Mouse (Mus musculus) adrenal gland, adult 8-10 months (tissue): ENCODE measurements around the gene Tmem131. TPM values are rescaled to one million over a fixed set of nuclear protein-coding genes. Genes with fewer than 3 reads are reported as not detected.

Experiments used
- DNase-seq: peaks from one replicate; pipeline ENCODE4 v3.0.0; 2022
- total RNA-seq, 4 experiments: library from RNA; stranded (reverse); gene quantifications; 2 replicates each; pipeline ENCODE4 v1.2.4; 2022

Tmem131 gene
- total RNA-seq, result 10 to 100 TPM; 38.4 to 51.7 (median 48.2) TPM

DNA sequence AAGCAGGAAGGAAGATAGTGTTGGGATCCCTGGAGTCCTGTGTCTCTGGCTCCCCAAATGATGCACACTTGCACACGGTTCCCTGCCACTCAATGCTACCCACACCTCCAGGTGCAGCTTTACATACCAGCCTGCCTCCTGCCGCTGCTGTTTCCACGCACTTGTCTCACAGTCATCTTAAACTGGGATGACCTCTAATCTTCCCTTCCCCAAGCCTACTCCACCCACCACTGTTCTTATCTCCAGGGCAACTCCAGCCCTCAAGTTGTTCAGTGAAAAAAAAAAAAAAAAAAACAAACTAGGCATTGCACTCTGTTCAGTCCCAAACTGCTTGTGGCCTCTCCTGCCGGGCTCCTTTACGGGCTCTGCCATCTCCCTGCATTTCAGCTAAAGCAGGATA, at the start of gene Tmem131:
Gene Tmem131, minus strand, starts transcription at position 14 of the 400 bp plus-strand sequence.
- DNase-seq, result no peak

- DNase-seq, result no peak
Observed at GRCm38 (mm10) chr1:36988561-36988960, 45.1 kb upstream of the Tmem131 start.

GRCm38 (mm10) chr1:36988161-36988560, 44.7 kb upstream of the Tmem131 start:
- no peak for DNase-seq

GRCm38 (mm10) chr1:36987172-36988148, 44.0 kb upstream of the Tmem131 start:
- DNase-seq, result no peak

DNA sequence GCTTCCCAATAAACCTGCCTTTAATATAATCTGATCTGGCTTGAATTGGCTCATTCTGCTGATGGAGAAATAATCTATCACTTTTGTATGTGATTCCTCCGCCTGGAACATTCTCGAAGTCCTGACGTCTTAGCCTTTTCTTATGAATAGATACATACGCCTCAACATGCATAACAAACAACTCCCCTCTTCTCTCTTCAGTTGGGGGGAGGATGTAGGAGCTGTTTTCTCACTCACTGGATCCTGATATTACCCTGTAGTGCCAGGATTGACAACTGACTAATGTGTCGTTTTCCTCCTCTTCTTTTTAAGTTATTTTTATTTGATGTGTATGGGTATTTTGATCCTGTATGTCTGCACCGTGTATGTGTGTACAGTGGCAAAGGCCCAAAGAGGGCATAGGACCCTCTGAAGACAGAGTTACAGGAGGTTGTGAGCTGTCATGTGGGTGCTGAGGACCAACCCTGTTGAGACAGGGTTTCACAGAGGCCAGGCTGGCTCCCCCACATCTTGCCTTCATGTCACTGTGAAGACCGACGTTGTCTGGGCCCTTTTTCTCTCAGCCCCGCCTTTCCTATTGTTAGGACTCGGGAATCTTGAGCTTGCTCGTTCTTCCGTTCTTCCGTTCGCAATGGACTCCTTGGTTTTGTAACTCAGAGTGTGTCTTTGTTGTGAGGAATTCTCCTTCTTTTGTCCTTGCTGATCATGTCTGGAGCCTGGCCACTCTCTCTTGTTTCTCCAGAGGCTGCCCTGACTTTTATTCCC, 43.1 kb upstream of the Tmem131 start:
- DNase-seq, result no peak

DNA sequence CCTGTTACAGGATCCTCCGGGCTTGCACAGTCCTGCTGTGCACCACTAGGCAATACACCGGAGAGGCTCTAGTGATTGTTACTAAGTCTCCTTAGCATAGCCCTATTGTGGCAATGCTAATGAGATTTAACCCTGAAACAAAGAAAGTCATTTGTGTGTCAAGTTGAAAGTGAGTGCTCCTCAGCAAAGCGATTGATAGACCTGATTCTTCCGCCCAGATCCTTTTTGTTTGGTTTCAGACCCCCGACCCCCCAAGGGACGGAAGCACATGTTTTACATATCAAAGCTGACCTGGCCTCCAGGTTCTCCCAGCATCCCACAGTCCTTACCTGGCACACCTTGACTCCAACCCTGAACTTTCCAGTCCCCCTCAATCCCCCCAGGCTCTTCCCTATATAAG, 42.4 kb upstream of the Tmem131 start:
- DNase-seq, result no peak

DNA sequence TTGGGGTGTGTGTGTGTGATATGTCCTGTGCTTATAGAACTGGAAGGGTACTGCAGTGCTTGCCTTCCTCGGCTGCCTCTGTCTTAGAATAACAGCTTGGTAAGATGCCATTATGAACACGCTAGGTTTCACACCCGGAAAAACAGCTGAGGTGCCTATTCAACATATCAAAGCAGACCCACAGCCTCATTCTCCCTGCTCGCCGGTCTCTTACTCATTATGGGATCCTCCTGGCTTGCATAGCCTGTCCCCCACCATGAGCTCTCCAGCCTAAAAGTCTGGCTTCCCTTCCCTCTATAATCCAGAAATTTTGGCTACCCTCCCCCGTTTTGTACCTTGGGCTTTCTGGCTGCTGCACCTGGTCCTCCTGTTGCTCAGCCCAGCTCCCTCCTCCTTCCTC, 40.9 kb upstream of the Tmem131 start:
- DNase-seq, result no peak

GRCm38 (mm10) chr1:36983754-36984153, 40.3 kb upstream of the Tmem131 start:
- DNase-seq, result no peak

DNA sequence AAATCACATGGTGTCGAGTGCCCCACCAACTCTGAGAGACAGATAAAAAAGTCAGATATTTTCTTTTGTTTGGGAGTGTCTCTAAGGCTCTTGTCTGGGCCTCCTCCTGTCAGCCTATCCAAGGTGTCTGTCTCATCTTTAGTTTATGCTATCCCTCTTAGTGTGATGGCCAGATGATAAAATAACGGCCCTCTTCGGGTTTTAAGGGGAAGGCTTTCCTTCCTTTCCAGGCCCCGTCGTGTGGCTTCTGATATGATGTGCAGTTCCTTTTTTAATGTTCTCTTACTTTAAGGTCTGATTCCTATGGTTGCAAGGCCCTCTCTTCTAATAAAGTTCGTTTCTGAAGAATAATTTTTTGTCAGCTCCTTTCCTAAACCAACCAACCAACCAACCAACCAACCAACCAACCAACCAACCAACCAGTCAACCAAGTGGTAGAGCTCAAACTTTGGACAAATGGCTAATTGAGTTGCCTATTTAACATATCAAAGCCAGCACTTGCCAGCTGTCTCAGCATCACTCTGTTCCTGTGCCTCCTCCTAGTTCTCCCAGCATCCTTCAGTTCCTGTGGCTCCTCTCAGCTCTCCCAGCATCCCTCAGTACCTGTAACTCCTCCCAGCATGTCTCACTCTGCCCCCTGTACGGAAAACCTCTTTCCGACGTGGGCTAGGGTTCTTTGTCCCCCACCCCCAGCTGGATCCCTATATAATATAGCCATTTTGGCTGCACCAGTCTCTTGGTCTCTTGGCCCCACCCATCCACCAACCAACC, 38.9 kb upstream of the Tmem131 start:
- no peak for DNase-seq

DNA sequence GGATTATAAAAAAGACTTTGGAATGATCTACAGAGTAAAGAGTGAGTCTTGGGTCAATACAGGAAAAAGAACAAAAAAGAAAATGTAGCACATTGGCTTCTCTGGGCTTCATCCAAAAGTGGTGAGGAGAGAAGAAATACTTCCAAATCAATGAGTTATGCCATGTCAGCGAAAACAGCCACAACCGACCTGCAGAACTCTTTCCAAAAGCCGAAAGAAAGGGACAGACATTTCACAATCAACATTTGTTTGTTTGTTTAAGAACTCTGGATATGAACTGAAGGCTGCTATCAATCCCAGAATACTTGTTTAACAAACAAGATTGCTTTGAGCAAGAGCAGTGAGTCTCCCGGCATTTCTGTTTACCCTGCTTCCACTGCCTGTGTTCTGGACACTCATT, 33.3 kb upstream of the Tmem131 start:
- no peak for DNase-seq

DNA sequence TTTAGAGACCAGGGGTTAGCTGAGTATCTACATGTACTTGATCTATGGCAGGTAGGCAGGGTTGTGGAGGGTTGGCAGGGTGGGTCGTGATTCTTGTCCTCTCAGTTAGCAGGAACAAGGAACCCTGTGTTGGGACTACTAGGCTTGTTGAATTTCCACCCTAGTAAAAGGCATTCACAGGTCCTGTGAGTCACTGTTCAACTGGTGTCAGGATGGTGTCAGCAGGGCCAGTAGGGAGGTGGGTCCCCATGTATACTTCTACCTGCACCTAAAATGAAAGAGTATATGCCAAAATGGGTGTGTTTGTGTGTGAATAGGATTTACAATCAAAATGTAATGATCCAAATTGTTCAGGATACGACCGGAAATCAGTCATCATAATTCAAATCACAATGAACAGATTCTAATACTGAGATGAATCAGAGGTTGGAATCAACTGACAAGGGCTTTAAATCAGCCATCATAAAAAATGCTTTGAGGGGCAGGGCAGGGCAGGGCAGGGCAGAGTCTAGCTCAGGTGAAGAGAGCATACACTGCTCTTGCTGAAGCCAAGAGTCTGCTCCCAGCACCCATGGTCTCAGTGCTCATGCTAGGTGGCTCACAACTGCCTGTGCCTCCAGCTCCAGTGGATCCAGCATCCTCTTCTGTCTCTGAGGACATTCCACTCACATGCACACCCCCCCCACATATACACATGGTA, 27.6 kb upstream of the Tmem131 start:
- DNase-seq, result no peak

GRCm38 (mm10) chr1:36965831-36966230, 22.4 kb upstream of the Tmem131 start:
- DNase-seq, result no peak

DNA sequence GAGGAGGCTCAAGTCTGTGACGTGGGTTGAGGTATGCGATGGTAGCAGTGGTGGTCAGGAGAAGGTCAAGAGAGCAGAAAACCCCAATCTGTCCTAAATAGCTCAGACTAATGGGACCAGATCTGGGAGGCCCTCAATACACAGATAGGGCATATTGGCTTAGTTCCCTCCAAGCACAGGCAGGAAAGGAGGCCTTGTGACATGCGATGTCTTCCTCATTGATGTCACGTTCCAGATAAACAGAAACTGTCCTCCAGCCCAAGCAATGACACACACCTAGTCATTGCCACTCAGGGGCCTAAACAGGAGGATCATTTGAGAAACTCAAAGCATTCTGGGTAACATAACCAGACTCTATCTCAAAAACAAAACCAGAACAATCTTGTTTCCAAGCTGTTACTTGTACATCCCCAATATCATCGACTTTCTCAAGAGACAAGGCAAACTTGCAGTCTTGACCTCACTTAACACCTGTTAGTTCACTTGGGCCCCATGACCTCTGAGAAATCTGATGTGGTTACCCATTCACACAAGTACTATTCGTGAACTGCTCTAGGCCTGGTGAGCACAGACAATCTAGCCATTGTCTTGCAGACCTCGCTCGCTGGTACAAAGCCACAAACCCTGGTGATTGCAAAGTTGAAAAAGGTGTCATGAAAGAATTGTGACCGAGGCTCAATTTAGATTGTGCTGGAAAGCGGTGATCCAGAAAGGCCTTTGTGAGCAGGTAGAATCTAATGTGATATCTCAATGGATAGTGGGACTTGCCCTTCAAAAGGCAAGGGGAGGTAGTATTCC, 19.1 kb upstream of the Tmem131 start:
- DNase-seq, result no peak

DNA sequence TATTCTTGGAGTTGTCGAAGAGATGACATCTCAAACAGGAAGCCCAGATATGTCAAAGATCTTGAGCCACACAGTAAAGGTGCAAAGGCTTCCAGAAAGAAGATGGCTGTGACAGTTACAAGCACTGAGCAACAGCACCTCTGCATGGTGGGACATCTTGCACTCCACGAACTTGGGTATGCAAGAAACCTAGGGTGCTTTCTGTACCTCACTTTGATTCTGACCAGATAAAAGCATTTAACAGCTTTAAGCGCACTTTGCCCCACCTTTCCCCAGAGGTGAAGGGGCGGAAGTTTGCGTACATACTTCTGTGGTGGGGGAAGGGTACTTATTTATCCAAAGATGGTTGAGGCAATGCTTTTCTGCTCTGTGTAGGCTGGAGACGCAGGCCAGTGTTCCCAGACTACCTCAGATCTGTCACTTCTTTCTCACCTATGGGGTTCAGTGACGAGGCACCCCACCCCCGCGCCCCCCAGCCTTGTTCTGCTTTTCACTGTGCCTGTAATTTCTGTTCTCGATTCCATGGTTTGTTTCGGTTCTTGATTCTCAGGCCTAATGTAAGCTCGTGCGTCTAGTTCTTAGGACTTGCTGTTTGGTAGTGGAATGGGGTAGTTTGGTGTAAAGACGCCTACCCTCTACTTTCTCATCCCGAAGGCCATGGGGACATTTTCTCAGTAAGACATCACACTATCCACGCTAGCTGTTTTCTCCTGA, 17.2 kb upstream of the Tmem131 start:
- DNase-seq, result no peak

DNA sequence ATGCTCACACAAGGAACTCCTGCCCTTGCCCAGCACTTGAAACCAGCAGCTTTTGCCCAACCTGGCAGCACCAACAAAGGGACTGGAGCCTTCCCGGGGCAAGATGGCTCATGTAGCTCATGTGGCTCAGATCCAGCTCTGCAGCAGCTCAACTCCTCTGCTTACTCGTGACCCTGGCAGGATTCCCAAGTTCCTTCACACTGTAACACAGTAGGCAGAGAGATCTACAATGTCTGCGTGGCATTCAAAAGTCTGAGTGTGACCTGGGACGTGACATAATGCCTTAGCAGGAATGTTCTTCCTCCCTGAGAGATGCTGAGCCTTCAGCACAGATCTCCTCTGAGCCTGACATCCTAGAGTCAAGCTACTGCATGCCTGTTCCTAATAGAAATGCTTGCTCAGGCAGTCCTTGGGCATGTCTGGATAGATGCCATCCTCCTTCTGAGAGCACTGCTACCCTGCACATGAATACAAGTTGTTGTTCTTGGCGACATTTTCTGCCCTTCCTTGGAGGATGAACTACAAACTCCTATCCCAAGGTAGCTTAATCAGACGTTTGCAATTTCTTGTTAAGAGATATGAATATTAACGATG, 6.2 kb upstream of the Tmem131 start:
- DNase-seq, result peak; percentile 68

DNA sequence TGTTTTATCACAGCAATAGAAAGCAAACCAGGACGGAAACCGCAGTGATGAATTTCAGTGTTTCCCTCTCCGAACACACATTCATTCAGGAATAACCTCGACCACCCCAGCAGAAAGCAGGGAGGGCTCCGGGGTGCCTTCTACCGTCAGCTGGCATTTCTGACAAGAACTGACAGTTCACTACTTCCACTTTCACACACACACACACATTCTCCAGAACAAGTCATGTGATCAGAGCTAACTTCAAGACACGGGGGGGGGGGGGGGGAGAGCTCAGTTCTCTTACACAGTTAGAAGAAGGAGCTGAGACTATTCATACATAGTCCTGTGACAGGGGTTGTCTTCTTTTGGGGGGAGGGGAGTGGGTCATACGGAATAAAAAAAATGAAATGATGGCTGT, 4.0 kb upstream of the Tmem131 start:
- no peak for DNase-seq

GRCm38 (mm10) chr1:36940381-36940762, 3.1 kb downstream of the Tmem131 start:
- DNase-seq, result no peak

DNA sequence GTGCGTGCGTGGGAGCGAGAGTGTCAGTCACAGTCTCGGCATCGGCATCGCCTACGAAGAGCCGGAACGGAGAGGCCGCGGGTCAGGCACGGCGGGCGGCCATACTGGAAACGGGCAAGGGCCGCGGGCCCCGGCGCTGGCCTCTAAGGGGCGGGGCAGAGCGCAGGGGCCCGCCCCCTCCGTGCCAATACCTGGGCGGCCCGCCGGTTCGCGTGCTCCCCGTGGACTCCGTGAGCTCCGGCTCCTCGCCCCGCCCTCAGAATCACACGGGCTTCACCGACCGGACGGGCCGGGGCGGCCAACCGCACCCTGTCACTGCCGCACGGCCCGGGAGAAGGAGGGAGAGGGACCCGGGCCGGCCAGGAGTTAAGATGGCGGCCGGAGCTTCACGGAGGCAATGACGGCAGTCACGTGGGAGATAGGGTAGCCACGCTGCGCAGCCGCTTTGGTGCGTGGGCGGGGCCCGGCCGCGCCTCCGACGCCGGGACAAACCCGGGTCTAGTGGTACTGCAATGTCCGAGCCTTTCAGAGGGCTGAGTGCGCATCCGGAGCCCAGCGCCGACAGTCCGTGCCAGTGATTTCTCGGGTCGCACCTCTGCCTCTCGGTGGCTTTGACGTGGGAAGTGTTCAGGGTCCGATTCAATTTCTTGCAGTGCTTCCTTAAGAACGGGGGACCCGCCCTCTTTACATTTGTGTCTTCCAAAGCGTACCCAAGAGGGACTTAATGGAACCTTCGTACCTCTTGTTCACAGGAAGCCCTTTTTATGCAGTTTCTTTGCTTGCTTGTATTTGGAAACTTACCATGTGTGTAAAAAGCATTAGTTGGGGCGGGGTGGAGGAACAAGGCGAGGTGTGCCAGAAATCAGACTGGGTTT, 3.7 kb downstream of the Tmem131 start:
- peak; percentile 89 for DNase-seq

GRCm38 (mm10) chr1:36938801-36939286, 4.6 kb downstream of the Tmem131 start:
- DNase-seq, result no peak
